Mouse (Mus musculus): ENCODE results near the gene Cdon. TPM values are rescaled to one million over a fixed set of nuclear protein-coding genes. Genes with fewer than 3 reads are reported as not detected.

The Cdon gene
- polyA plus RNA-seq, 1 experiment from 2014 or later = 6.8 TPM

DNA sequence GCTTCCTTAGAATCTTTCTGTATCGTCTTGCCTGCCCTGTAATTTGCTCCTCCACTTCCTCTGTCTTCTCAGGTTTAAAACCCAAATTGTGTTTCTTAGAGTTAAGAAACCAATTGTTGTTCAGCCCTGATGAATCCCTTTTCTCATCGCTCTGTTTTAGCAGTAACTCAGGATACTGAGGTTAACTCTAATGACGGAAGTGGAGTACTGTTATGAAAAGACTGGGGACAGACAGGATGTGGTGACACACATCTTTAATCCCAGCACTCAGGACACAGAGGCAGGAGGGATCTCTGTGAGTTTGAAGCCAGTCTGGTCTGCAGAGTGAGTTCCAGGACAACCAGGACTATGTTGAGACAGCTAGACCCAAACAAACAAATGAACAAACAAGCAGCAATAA is 74.5 kb downstream of the Cdon start:
- Histone ChIP-seq H3K4me2 (no peak overlapping the region), H3K27me3 (no peaks in the 10 kb centered on the region), H3K9me3 (replicated peaks) (no peaks in the 10 kb centered on the region), H3K36me3 (peaks cover 6% of the 10 kb centered on the region), H3K4me3 (no peak overlapping the region), H3K27ac (no peak overlapping the region), H3K9ac (no peak overlapping the region), H3K4me1 (replicated peaks) (no peaks in the 10 kb centered on the region)
- WGBS = 63% methylated on average over 3 of the region's 3 CpGs
- no peak for ATAC-seq (replicated peaks; ENCODE audit: insufficient number of reproducible peaks, insufficient read depth, low FRiP score, low read depth)

GRCm38 (mm10) chr9:35499946-35500345 is 79.0 kb downstream of the Cdon start:
- 77% methylated on average over 6 of the region's 6 CpGs for WGBS
- peaks cover 11% of the 10 kb centered on the region for H3K36me3 ChIP-seq
- H3K27ac ChIP-seq = no peak overlapping the region
- H3K4me3 ChIP-seq = no peak overlapping the region
- no peaks in the 10 kb centered on the region for H3K9me3 ChIP-seq (replicated peaks)
- no peaks in the 10 kb centered on the region for H3K27me3 ChIP-seq
- no peak overlapping the region for H3K9ac ChIP-seq
- ATAC-seq (replicated peaks; ENCODE audit: insufficient number of reproducible peaks, insufficient read depth, low FRiP score, low read depth) = no peak
- no peak overlapping the region for H3K4me2 ChIP-seq
- H3K4me1 ChIP-seq (replicated peaks) = no peaks in the 10 kb centered on the region

GRCm38 (mm10) chr9:35502361-35503000 is 81.6 kb downstream of the Cdon start:
- Histone ChIP-seq H3K27me3 (no peaks in the 10 kb centered on the region), H3K36me3 (peaks cover 11% of the 10 kb centered on the region), H3K4me1 (replicated peaks) (peaks cover 9% of the 10 kb centered on the region), H3K9ac (no peak overlapping the region), H3K4me3 (no peak overlapping the region), H3K9me3 (replicated peaks) (no peaks in the 10 kb centered on the region), H3K4me2 (no peak overlapping the region), H3K27ac (no peak overlapping the region)
- WGBS = 89% methylated on average over 10 of the region's 10 CpGs
- ATAC-seq (replicated peaks; ENCODE audit: insufficient number of reproducible peaks, insufficient read depth, low FRiP score, low read depth) = no peak

- Histone ChIP-seq H3K4me1 (replicated peaks) (peaks cover 27% of the 10 kb centered on the region), H3K4me3 (no peak overlapping the region), H3K27ac (peak overlapping the region; percentile 92), H3K9me3 (replicated peaks) (no peaks in the 10 kb centered on the region), H3K36me3 (peaks cover 4% of the 10 kb centered on the region), H3K4me2 (peak overlapping the region; percentile 45), H3K27me3 (0 out of 2 replicates have a peak, but pooled peaks cover 3% of the 10 kb centered on the region), H3K9ac (0 out of 2 replicates have a peak overlapping the region, but pooled peaks have one; percentile 24)
- 20% methylated on average over 8 of the region's 8 CpGs for WGBS
- peak; percentile 88 for ATAC-seq (replicated peaks; ENCODE audit: insufficient number of reproducible peaks, insufficient read depth, low FRiP score, low read depth)
Measured at GRCm38 (mm10) chr9:35508234-35508633, 87.3 kb downstream of the Cdon start.

- no peak overlapping the region for H3K4me2 ChIP-seq
- no peaks in the 10 kb centered on the region for H3K9me3 ChIP-seq (replicated peaks)
- ATAC-seq (replicated peaks; ENCODE audit: insufficient number of reproducible peaks, insufficient read depth, low FRiP score, low read depth) = no peak
- peaks cover 4% of the 10 kb centered on the region for H3K4me1 ChIP-seq (replicated peaks)
- H3K4me3 ChIP-seq = no peak overlapping the region
- H3K9ac ChIP-seq = no peak overlapping the region
- H3K36me3 ChIP-seq = no peaks in the 10 kb centered on the region
- WGBS = 74% methylated on average over 4 of the region's 4 CpGs
- 0 out of 2 replicates have a peak, but pooled peaks cover 3% of the 10 kb centered on the region for H3K27me3 ChIP-seq
- no peak overlapping the region for H3K27ac ChIP-seq
Measured at GRCm38 (mm10) chr9:35513900-35514299, 93.0 kb downstream of the Cdon start.

DNA sequence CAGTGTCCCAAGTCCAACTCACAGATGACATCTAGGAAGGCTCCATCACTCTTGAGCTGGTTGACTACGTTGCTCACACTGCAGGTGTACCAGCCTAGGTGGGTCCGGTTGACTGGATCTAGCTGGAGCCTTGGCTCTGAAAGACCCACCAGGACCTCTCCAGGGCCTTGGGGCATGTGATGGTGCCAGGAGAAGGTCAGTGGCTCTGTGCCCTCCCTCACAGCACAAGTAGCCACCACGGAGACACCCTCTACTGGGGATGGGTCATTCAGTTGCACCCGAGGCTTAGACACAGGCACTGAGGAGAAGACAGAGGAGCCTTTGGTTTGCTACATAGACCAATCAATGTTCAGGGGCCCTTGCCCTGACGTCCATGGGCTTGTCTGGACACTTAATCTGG is 95.3 kb downstream of the Cdon start:
- Histone ChIP-seq H3K9me3 (replicated peaks) (no peaks in the 10 kb centered on the region), H3K4me1 (replicated peaks) (no peaks in the 10 kb centered on the region), H3K27ac (no peak overlapping the region), H3K9ac (no peak overlapping the region), H3K27me3 (0 out of 2 replicates have a peak, but pooled peaks cover 3% of the 10 kb centered on the region), H3K36me3 (no peaks in the 10 kb centered on the region), H3K4me2 (no peak overlapping the region), H3K4me3 (no peak overlapping the region)
- 81% methylated on average over 5 of the region's 5 CpGs for WGBS
- no peak for ATAC-seq (replicated peaks; ENCODE audit: insufficient number of reproducible peaks, insufficient read depth, low FRiP score, low read depth)

DNA sequence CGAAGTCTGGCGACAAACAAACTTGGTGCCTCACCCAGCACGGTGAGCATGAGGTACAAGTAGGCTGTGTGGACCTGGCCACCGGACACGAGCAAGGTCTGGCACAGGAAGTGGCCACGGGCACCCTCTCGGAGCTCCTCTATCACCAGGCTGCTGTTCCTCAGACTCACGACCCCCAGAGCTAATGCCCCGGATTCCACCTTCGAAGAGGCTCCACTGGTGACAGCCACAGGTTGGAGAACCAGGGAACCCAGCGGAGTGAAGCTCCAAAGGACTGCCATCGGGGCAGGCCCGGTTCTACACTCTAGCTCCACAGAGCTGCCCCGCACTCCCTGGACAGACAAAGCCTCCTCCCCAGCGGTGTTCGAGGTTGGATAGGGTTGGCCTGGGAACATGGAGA is 95.8 kb downstream of the Cdon start:
- H3K4me2 ChIP-seq = no peak overlapping the region
- 0 out of 2 replicates have a peak, but pooled peaks cover 3% of the 10 kb centered on the region for H3K27me3 ChIP-seq
- H3K36me3 ChIP-seq = no peaks in the 10 kb centered on the region
- no peak for ATAC-seq (replicated peaks; ENCODE audit: insufficient number of reproducible peaks, insufficient read depth, low FRiP score, low read depth)
- no peaks in the 10 kb centered on the region for H3K9me3 ChIP-seq (replicated peaks)
- whole genome bisulfite sequencing = 87% methylated on average over 16 of the region's 16 CpGs
- no peak overlapping the region for H3K9ac ChIP-seq
- no peak overlapping the region for H3K4me3 ChIP-seq
- no peaks in the 10 kb centered on the region for H3K4me1 ChIP-seq (replicated peaks)
- no peak overlapping the region for H3K27ac ChIP-seq

DNA sequence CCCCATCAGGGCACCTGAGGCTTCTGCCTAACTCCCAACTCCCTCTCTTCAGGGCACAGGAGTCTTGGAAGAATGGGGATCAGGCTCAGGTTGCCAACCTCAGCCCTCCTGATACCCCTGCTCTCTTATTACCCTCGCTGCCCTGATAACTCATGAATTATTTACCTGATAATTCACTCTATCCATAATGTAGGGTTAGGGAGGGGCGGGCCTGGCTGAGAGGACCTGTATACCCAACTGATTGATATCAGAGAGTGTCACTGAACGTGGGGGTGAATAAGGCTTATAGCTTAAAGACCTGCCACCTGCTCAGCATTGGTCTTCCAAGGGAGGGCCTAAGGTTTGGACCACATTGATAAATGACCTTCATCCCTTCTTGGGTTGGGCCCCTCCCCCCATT is 97.2 kb downstream of the Cdon start, which contains the start of gene Gm1113:
Gene Gm1113, minus strand, starts transcription at position 101 of the 400 bp plus-strand sequence.
- H3K4me3 ChIP-seq = no peak within 1 kb of the TSS
- no peaks in the 10 kb centered on the region for H3K36me3 ChIP-seq
- ATAC-seq (replicated peaks; ENCODE audit: insufficient number of reproducible peaks, insufficient read depth, low FRiP score, low read depth) = no peak
- H3K4me1 ChIP-seq (replicated peaks) = peaks cover 4% of the 10 kb centered on the region; the same call in 1 of the 2 replicates
- H3K4me2 ChIP-seq = no peak within 1 kb of the TSS
- WGBS = 80% methylated on average over 3 of the region's 3 CpGs
- H3K9ac ChIP-seq = no peak within 1 kb of the TSS
- H3K27me3 ChIP-seq = no peaks in the 10 kb centered on the region
- no peak within 1 kb of the TSS for H3K27ac ChIP-seq
- no peaks in the 10 kb centered on the region for H3K9me3 ChIP-seq (replicated peaks)

- Histone ChIP-seq H3K9ac (no peak overlapping the region), H3K4me3 (no peak overlapping the region), H3K27me3 (no peaks in the 10 kb centered on the region), H3K9me3 (replicated peaks) (no peaks in the 10 kb centered on the region), H3K4me2 (no peak overlapping the region), H3K4me1 (replicated peaks) (peaks cover 16% of the 10 kb centered on the region), H3K36me3 (no peaks in the 10 kb centered on the region), H3K27ac (no peak overlapping the region)
- WGBS = 72% methylated on average over 6 of the region's 6 CpGs
- ATAC-seq (replicated peaks; ENCODE audit: insufficient number of reproducible peaks, insufficient read depth, low FRiP score, low read depth) = no peak
Measured at GRCm38 (mm10) chr9:35520631-35521348, 99.9 kb downstream of the Cdon start.

- no peaks in the 10 kb centered on the region for H3K36me3 ChIP-seq
- no peak overlapping the region for H3K9ac ChIP-seq
- 69% methylated on average over 2 of the region's 2 CpGs for WGBS
- H3K27me3 ChIP-seq = no peaks in the 10 kb centered on the region
- H3K9me3 ChIP-seq (replicated peaks) = no peaks in the 10 kb centered on the region
- no peak for ATAC-seq (replicated peaks; ENCODE audit: insufficient number of reproducible peaks, insufficient read depth, low FRiP score, low read depth)
- no peak overlapping the region for H3K4me3 ChIP-seq
- peaks cover 16% of the 10 kb centered on the region for H3K4me1 ChIP-seq (replicated peaks)
- H3K4me2 ChIP-seq = no peak overlapping the region
- H3K27ac ChIP-seq = no peak overlapping the region
Measured at GRCm38 (mm10) chr9:35522241-35522640, 101.3 kb downstream of the Cdon start.

DNA sequence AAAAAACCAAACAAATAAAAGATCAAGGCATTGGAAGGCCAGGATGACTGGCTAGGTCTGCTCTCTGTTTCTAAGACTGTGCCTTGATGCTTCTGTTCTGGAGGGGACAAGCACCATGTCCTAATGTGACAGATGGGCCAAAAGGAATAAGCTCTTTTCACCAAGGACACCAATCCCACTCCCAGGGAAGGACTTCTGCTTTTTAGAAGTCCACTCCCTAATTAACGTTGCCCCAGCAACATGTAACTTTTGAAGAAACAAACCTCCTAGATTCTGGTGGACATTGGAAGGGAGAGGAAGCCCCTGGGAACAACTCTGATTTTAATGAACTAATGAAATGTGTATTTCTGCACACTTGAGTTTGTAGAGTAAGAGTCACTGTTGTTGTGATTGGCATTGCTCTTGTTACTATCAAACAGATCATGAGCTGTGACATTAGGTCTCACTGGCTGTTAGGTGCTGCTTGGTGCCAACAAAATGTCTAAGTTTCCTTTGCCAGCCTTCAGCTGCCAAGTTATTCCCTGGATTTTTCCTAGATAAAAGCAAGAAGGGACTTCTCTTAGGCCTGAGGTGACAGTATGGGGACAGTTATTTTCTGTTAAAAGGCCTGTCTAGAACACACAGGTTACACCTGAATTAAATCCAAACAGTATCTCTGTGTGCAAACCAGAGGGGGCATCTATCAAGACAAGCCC is 102.0 kb downstream of the Cdon start:
- WGBS = 58% methylated on average over 1 of the region's 1 CpGs
- Histone ChIP-seq H3K27ac (peak overlapping the region; percentile 70; the same call in 1 of the 2 replicates), H3K9ac (no peak overlapping the region), H3K4me3 (no peak overlapping the region), H3K27me3 (no peaks in the 10 kb centered on the region), H3K4me1 (replicated peaks) (peaks cover 16% of the 10 kb centered on the region), H3K36me3 (no peaks in the 10 kb centered on the region), H3K9me3 (replicated peaks) (no peaks in the 10 kb centered on the region), H3K4me2 (no peak overlapping the region)
- no peak for ATAC-seq (replicated peaks; ENCODE audit: insufficient number of reproducible peaks, insufficient read depth, low FRiP score, low read depth)

Measured in heart, embryonic 15.5 days (tissue).